Mouse (Mus musculus) ES-Bruce4 (cell line): Measurements from ENCODE around the gene Ccdc62. TPM values are rescaled to one million over a fixed set of nuclear protein-coding genes. Genes with fewer than 3 reads are reported as not detected.

Experiments used
- H3K27ac ChIP-seq: 2 replicates; pipeline ENCODE4 v1.5.1; 2012; ENCODE audit warnings: low read length, inconsistent platforms; ENCODE audit not compliant: insufficient read depth
- H3K27me3 ChIP-seq: 2 replicates; pipeline ENCODE4 v1.6.1; 2012; ENCODE audit warnings: mild to moderate bottlenecking, low read length, inconsistent platforms; ENCODE audit not compliant: control insufficient read depth, poor library complexity, insufficient read depth, severe bottlenecking
- H3K36me3 ChIP-seq: 2 replicates; pipeline ENCODE4 v1.6.1; 2012; ENCODE audit warnings: inconsistent platforms, mild to moderate bottlenecking, low read length, moderate library complexity; ENCODE audit not compliant: control insufficient read depth, poor library complexity, insufficient read depth, severe bottlenecking
- H3K4me1 ChIP-seq: one replicate; pipeline ENCODE4 v1.8.1; 2011; ENCODE audit warnings: low read length; ENCODE audit not compliant: control insufficient read depth, insufficient read depth
- H3K4me3 ChIP-seq: 2 replicates; pipeline ENCODE4 v1.5.1; 2011; ENCODE audit warnings: low read depth, mild to moderate bottlenecking, low read length
- H3K9ac ChIP-seq: 2 replicates; pipeline ENCODE4 v1.6.1; 2012; ENCODE audit warnings: low read depth, mild to moderate bottlenecking, inconsistent platforms; ENCODE audit not compliant: poor library complexity, severe bottlenecking
- H3K9me3 ChIP-seq: replicated peaks from 2 replicates; pipeline ENCODE4 v1.6.1; 2012; ENCODE audit warnings: mild to moderate bottlenecking, low read length, inconsistent platforms; ENCODE audit not compliant: control insufficient read depth, poor library complexity, insufficient read depth, severe bottlenecking
- CTCF ChIP-seq: IDR thresholded peaks from one replicate; pipeline ENCODE4 v1.8.1; 2011; ENCODE audit warnings: low read depth, low read length
- EP300 ChIP-seq: IDR thresholded peaks from 2 replicates; pipeline ENCODE4 v1.6.1; 2011; ENCODE audit warnings: low read depth, low read length; ENCODE audit not compliant: insufficient read depth
- POLR2A ChIP-seq: IDR thresholded peaks from one replicate; pipeline ENCODE4 v1.8.1; 2011; ENCODE audit warnings: low read length; ENCODE audit not compliant: insufficient read depth
- polyA plus RNA-seq: library from polyadenylated mRNA; stranded (reverse); fragments of >200 nt; gene quantifications from 2 replicates; pipeline ENCODE4 v1.2.4, GENCODE M21; 2011; ENCODE audit warnings: low read depth; ENCODE audit not compliant: missing spikeins, insufficient read depth, insufficient read length

Ccdc62 gene
- polyA plus RNA-seq, 1 experiment, result 5.4 TPM

DNA sequence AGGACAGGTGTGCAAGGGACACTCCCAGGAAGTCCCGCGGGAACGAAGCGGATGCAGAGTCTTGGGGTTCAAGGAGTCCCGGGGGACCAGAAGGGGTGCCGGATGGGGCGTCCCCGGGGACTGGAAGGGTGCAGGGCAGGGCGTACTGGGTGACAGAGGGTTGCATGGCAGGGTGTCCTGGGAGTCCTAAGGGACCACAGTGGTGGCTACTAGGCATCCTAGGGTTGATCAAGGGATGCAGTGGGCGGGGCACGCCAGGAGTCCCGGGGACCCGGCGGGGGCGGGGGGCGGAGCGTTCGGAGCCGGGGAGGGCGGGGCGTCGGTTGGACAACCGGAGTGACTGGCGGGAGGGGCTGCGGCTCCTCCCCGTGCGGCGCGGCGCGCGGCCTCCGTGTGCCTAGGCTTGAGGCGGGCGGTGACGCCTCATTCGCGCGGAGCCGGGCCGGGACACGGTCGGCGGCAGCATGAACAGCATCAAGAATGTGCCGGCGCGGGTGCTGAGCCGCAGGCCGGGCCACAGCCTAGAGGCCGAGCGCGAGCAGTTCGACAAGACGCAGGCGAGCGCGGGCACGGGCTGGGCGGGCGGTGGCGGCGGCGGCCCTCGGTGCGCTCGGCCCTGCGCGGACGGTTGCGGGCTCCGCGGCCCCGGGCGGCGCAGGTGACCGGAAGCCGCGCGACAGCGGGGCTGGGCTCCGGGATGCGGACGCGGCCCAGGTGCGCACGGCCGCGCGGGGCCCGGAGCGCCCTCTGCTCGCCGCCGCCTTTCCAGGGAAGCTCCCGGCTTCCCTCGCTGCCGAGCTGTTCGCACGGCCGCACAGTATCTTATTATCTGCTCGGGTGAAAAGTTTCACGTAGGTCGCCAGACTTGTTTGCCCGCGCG, 43.1 kb downstream of the Ccdc62 start, which contains the start of gene Hip1r:
Gene Hip1r (plus strand): TSS at position 330 of the 880 bp plus-strand sequence.
- Histone ChIP-seq H3K9ac (peak within 1 kb of the TSS; percentile 84), H3K9me3 (no peaks in the 10 kb centered on the region), H3K27me3 (no peaks in the 10 kb centered on the region), H3K36me3 (no peaks in the 10 kb centered on the region), H3K27ac (no peak within 1 kb of the TSS), H3K4me1 (no peaks in the 10 kb centered on the region), H3K4me3 (peak within 1 kb of the TSS; percentile 85)
- TF ChIP-seq EP300 (no peak), POLR2A (peak; percentile 12)

DNA sequence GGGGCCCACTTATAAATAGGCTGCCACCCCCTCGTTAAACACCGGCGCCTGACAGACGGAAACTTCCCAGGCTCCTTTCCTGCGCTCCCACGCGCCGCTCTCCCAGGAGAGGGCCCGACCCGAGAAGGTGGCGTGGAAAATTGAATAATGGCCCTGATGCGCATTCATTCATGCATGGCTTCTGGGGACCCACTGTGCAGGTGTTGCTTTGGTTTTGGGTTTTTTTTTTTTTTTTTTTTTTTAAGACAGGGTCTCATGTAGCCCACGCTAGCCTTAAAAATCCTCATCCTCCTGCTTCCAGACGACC, 43.7 kb downstream of the Ccdc62 start:
- Histone ChIP-seq H3K4me1 (no peaks in the 10 kb centered on the region), H3K9ac (peak overlapping the region; percentile 84), H3K36me3 (no peaks in the 10 kb centered on the region), H3K27me3 (no peaks in the 10 kb centered on the region), H3K4me3 (peak overlapping the region; percentile 85), H3K27ac (no peak overlapping the region), H3K9me3 (no peaks in the 10 kb centered on the region)
- TF ChIP-seq EP300 (no peak), CTCF (no peak), POLR2A (no peak)

DNA sequence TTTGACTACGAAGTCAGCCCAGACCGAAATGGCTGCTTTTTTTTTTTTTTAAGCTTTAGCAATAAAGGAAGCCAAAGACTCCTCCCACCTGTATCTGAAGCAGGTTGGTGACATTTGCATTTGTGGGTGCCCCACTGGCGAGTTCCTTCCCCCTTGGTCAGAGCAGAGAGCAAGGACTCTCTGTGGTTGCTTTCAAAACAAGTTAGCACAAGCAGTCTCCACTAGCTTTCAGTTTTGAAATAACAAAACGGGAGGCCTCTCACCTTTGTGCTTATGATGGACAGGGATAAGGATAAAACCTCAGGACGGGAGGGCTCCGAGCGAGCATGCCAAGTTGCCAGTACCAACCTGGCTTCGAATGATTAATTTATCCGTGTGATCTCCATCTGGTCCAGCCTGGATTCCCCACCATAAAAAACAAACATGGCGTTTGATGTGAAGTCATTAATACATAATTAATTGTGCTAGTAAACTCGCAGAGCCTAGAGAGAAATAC, 44.2 kb downstream of the Ccdc62 start:
- Histone ChIP-seq H3K9me3 (no peaks in the 10 kb centered on the region), H3K36me3 (no peaks in the 10 kb centered on the region), H3K27me3 (no peaks in the 10 kb centered on the region), H3K4me3 (no peak overlapping the region), H3K9ac (peak overlapping the region; percentile 84), H3K4me1 (no peaks in the 10 kb centered on the region), H3K27ac (no peak overlapping the region)
- TF ChIP-seq CTCF, result no peak
- TF ChIP-seq EP300, result no peak
- TF ChIP-seq POLR2A, result no peak

GRCm38 (mm10) chr5:123975668-123976180, 45.2 kb downstream of the Ccdc62 start:
- Histone ChIP-seq H3K4me1 (no peaks in the 10 kb centered on the region), H3K4me3 (no peak overlapping the region), H3K27ac (no peak overlapping the region), H3K36me3 (no peaks in the 10 kb centered on the region), H3K27me3 (no peaks in the 10 kb centered on the region), H3K9me3 (no peaks in the 10 kb centered on the region), H3K9ac (no peak overlapping the region)
- no peak for TF ChIP-seq CTCF
- TF ChIP-seq POLR2A, result no peak
- no peak for TF ChIP-seq EP300

GRCm38 (mm10) chr5:123977231-123977630, 46.8 kb downstream of the Ccdc62 start:
- no peak overlapping the region for H3K4me3 ChIP-seq
- no peak overlapping the region for H3K27ac ChIP-seq
- H3K4me1 ChIP-seq, result no peaks in the 10 kb centered on the region
- H3K9me3 ChIP-seq, result no peaks in the 10 kb centered on the region
- no peaks in the 10 kb centered on the region for H3K36me3 ChIP-seq
- no peaks in the 10 kb centered on the region for H3K27me3 ChIP-seq
- H3K9ac ChIP-seq, result no peak overlapping the region
- TF ChIP-seq EP300 (no peak), CTCF (no peak), POLR2A (no peak)

DNA sequence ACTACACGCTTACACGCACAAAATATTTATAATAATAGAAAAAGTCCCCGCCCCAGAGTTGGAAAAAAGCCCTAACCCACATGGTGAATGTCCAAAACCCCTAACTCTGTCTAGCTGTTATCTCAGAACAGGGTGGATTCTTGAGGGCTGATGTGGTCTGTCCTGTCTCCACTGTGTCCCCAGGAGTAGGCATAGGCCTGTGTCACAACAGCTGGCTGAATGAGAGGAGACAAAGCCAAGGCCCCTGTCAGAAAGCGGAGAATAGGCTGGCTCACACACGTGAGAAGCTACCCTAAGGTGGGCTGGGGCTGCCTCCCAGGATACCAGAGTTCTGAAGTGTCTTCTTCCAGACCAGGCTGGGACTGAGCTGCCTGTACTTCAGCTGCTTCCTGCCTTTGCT, 47.7 kb downstream of the Ccdc62 start:
- no peak overlapping the region for H3K9ac ChIP-seq
- no peaks in the 10 kb centered on the region for H3K9me3 ChIP-seq
- H3K36me3 ChIP-seq, result no peaks in the 10 kb centered on the region
- H3K27me3 ChIP-seq, result no peaks in the 10 kb centered on the region
- H3K4me1 ChIP-seq, result no peaks in the 10 kb centered on the region
- no peak overlapping the region for H3K4me3 ChIP-seq
- no peak for TF ChIP-seq POLR2A
- TF ChIP-seq CTCF, result no peak
- no peak for TF ChIP-seq EP300
- no peak overlapping the region for H3K27ac ChIP-seq
